ENCODE assay signal across 19 mouse cellular contexts in genomic region chr3:51251057-51251456, GRCm38 (mm10).
"Had no signal": no experiment of that assay in that cellular context is flagged by ENCODE, and none has a peak within 500 bp of the region (broad histone marks: within the 10 kb centered on the region; RNA-seq: fewer than 3 reads in every experiment).

No protein-coding gene starts in this region.

- DNase-seq: lung, adult 18-20 months; lung, embryonic 14.5 days; lung, postnatal 10 days; lung, postnatal 4 days; midbrain, embryonic 14.5 days; retina, postnatal 1 day; right cerebral cortex, adult 18-20 months; right cerebral cortex, postnatal 25 days; right cerebral cortex, postnatal 4 days; spleen, adult 18-20 months; thymus, adult 18-20 months; thymus, postnatal 25 days; thymus, postnatal 4 days had no signal

- H3K27me3 ChIP-seq: midbrain, embryonic 12.5 days; neural tube, embryonic 13.5 days; neural tube, embryonic 15.5 days had no signal

- H3K9me3 ChIP-seq: midbrain, embryonic 10.5 days; midbrain, embryonic 12.5 days; neural tube, embryonic 13.5 days; neural tube, embryonic 15.5 days had no signal

- H3K9ac ChIP-seq: lung, embryonic 14.5 days; midbrain, embryonic 12.5 days; neural tube, embryonic 13.5 days; neural tube, embryonic 15.5 days had no signal

- H3K4me2 ChIP-seq: lung, embryonic 14.5 days; midbrain, embryonic 12.5 days; neural tube, embryonic 13.5 days; neural tube, embryonic 15.5 days had no signal

- ATAC-seq: midbrain, embryonic 16.5 days had no signal

- H3K4me1 ChIP-seq: midbrain, embryonic 10.5 days; midbrain, embryonic 12.5 days; neural tube, embryonic 13.5 days; neural tube, embryonic 15.5 days had no signal

- H3K27ac ChIP-seq: midbrain, embryonic 10.5 days; midbrain, embryonic 12.5 days; neural tube, embryonic 13.5 days; neural tube, embryonic 15.5 days had no signal

- H3K4me3 ChIP-seq: midbrain, embryonic 10.5 days; midbrain, embryonic 12.5 days; myocyte; neural tube, embryonic 13.5 days; neural tube, embryonic 15.5 days had no signal
